Mouse (Mus musculus): ENCODE results near the gene Cox8b. TPM values are rescaled to one million over a fixed set of nuclear protein-coding genes. Genes with fewer than 3 reads are reported as not detected.

Gene Cox8b
- polyA plus RNA-seq, 1 experiment from 2014 or later = not detected

- 21% methylated on average over 2 of the region's 2 CpGs for WGBS
- H3K36me3 ChIP-seq (ENCODE audit: poor library complexity, severe bottlenecking) = no peaks in the 10 kb centered on the region
- no peak overlapping the region for H3K4me3 ChIP-seq
- no peak for ATAC-seq
- H3K4me2 ChIP-seq = no peak overlapping the region
- H3K27me3 ChIP-seq = peaks cover 10% of the 10 kb centered on the region; the same call in 1 of the 2 replicates
- no peak overlapping the region for H3K9ac ChIP-seq
- peaks cover 25% of the 10 kb centered on the region for H3K4me1 ChIP-seq
- no peaks in the 10 kb centered on the region for H3K9me3 ChIP-seq (replicated peaks)
- H3K27ac ChIP-seq = no peak overlapping the region
Observed at GRCm38 (mm10) chr7:140938896-140939295, 38.6 kb upstream of the Cox8b start.

GRCm38 (mm10) chr7:140938436-140938835 is 38.2 kb upstream of the Cox8b start:
- ATAC-seq = no peak
- Histone ChIP-seq H3K9ac (no peak overlapping the region), H3K4me3 (no peak overlapping the region), H3K36me3 (ENCODE audit: poor library complexity, severe bottlenecking) (no peaks in the 10 kb centered on the region), H3K4me1 (peaks cover 25% of the 10 kb centered on the region), H3K4me2 (no peak overlapping the region), H3K9me3 (replicated peaks) (no peaks in the 10 kb centered on the region), H3K27me3 (peaks cover 10% of the 10 kb centered on the region; the same call in 1 of the 2 replicates), H3K27ac (no peak overlapping the region)
- WGBS = 46% methylated on average over 3 of the region's 3 CpGs

GRCm38 (mm10) chr7:140927181-140927580 is 26.9 kb upstream of the Cox8b start:
- WGBS = 91% methylated on average over 6 of the region's 6 CpGs
- no peaks in the 10 kb centered on the region for H3K9me3 ChIP-seq (replicated peaks)
- H3K9ac ChIP-seq = no peak overlapping the region

GRCm38 (mm10) chr7:140923070-140923775 is 23.0 kb upstream of the Cox8b start:
- peaks cover 18% of the 10 kb centered on the region for H3K4me1 ChIP-seq
- H3K9ac ChIP-seq = peak overlapping the region; percentile 57
- peak overlapping the region; percentile 90 for H3K4me2 ChIP-seq
- peak overlapping the region; percentile 45 for H3K4me3 ChIP-seq
- H3K9me3 ChIP-seq (replicated peaks) = no peaks in the 10 kb centered on the region
- no peak for ATAC-seq
- WGBS = 23% methylated on average over 30 of the region's 30 CpGs
- no peak overlapping the region for H3K27ac ChIP-seq
- no peaks in the 10 kb centered on the region for H3K36me3 ChIP-seq (ENCODE audit: poor library complexity, severe bottlenecking)
- peaks cover 70% of the 10 kb centered on the region for H3K27me3 ChIP-seq

More at GRCm38 (mm10) chr7:140927181-140927580, 26.9 kb upstream of the Cox8b start:
- ATAC-seq = no peak
- Histone ChIP-seq H3K4me3 (no peak overlapping the region), H3K4me2 (no peak overlapping the region), H3K27ac (no peak overlapping the region), H3K27me3 (peaks cover 33% of the 10 kb centered on the region), H3K36me3 (ENCODE audit: poor library complexity, severe bottlenecking) (no peaks in the 10 kb centered on the region), H3K4me1 (peaks cover 15% of the 10 kb centered on the region)

GRCm38 (mm10) chr7:140922398-140923069 is 22.3 kb upstream of the Cox8b start:
- H3K27me3 ChIP-seq = peaks cover 74% of the 10 kb centered on the region

GRCm38 (mm10) chr7:140921225-140921975 is 21.2 kb upstream of the Cox8b start:
- Histone ChIP-seq H3K4me2 (no peak overlapping the region), H3K9ac (no peak overlapping the region), H3K9me3 (replicated peaks) (no peaks in the 10 kb centered on the region), H3K4me3 (0 out of 2 replicates have a peak overlapping the region, but pooled peaks have one; percentile 45), H3K36me3 (ENCODE audit: poor library complexity, severe bottlenecking) (no peaks in the 10 kb centered on the region), H3K4me1 (peaks cover 18% of the 10 kb centered on the region), H3K27me3 (peaks cover 74% of the 10 kb centered on the region), H3K27ac (no peak overlapping the region)
- ATAC-seq = no peak
- WGBS = 32% methylated on average over 22 of the region's 22 CpGs

More at GRCm38 (mm10) chr7:140922398-140923069, 22.3 kb upstream of the Cox8b start:
- peak overlapping the region; percentile 90 for H3K4me2 ChIP-seq
- H3K9ac ChIP-seq = peak overlapping the region; percentile 57
- peaks cover 18% of the 10 kb centered on the region for H3K4me1 ChIP-seq
- WGBS = under 1% methylated on average over 49 of the region's 49 CpGs
- peak; percentile 69; the same call in 1 of the 2 replicates for ATAC-seq
- no peak overlapping the region for H3K27ac ChIP-seq
- peak overlapping the region; percentile 45 for H3K4me3 ChIP-seq
- H3K36me3 ChIP-seq (ENCODE audit: poor library complexity, severe bottlenecking) = no peaks in the 10 kb centered on the region
- H3K9me3 ChIP-seq (replicated peaks) = no peaks in the 10 kb centered on the region

- H3K9ac ChIP-seq = no peak within 1 kb of the TSS
- H3K4me3 ChIP-seq = no peak within 1 kb of the TSS
- peaks cover 18% of the 10 kb centered on the region for H3K4me1 ChIP-seq
- no peaks in the 10 kb centered on the region for H3K9me3 ChIP-seq (replicated peaks)
- H3K36me3 ChIP-seq (ENCODE audit: poor library complexity, severe bottlenecking) = no peaks in the 10 kb centered on the region
- no peak within 1 kb of the TSS for H3K4me2 ChIP-seq
- ATAC-seq = no peak
- H3K27ac ChIP-seq = no peak within 1 kb of the TSS
- peaks cover 74% of the 10 kb centered on the region for H3K27me3 ChIP-seq
- 73% methylated on average over 8 of the region's 8 CpGs for WGBS
Observed at GRCm38 (mm10) chr7:140920418-140921029, 20.3 kb upstream of the Cox8b start, which contains the start of gene Nlrp6. Gene Nlrp6 (plus strand): TSS chr7:140920902.

GRCm38 (mm10) chr7:140919911-140920310 is 19.7 kb upstream of the Cox8b start:
- H3K36me3 ChIP-seq (ENCODE audit: poor library complexity, severe bottlenecking) = no peaks in the 10 kb centered on the region
- no peak overlapping the region for H3K4me2 ChIP-seq
- no peak for ATAC-seq
- no peak overlapping the region for H3K27ac ChIP-seq
- no peak overlapping the region for H3K9ac ChIP-seq
- H3K27me3 ChIP-seq = peaks cover 68% of the 10 kb centered on the region
- no peak overlapping the region for H3K4me3 ChIP-seq
- no peaks in the 10 kb centered on the region for H3K9me3 ChIP-seq (replicated peaks)
- H3K4me1 ChIP-seq = peaks cover 18% of the 10 kb centered on the region
- 83% methylated on average over 4 of the region's 4 CpGs for WGBS

GRCm38 (mm10) chr7:140914031-140914690 is 13.9 kb upstream of the Cox8b start:
- Histone ChIP-seq H3K27ac (no peak overlapping the region), H3K36me3 (ENCODE audit: poor library complexity, severe bottlenecking) (no peaks in the 10 kb centered on the region), H3K9me3 (replicated peaks) (no peaks in the 10 kb centered on the region), H3K27me3 (peaks cover 10% of the 10 kb centered on the region), H3K9ac (no peak overlapping the region), H3K4me1 (no peaks in the 10 kb centered on the region), H3K4me3 (no peak overlapping the region), H3K4me2 (no peak overlapping the region)
- WGBS = 85% methylated on average over 8 of the region's 8 CpGs
- no peak for ATAC-seq

GRCm38 (mm10) chr7:140912846-140913482 is 12.7 kb upstream of the Cox8b start:
- Histone ChIP-seq H3K9ac (no peak overlapping the region), H3K36me3 (ENCODE audit: poor library complexity, severe bottlenecking) (no peaks in the 10 kb centered on the region), H3K27ac (no peak overlapping the region), H3K4me1 (peaks cover 4% of the 10 kb centered on the region; the same call in 1 of the 2 replicates), H3K27me3 (peaks cover under 1% of the 10 kb centered on the region), H3K4me2 (no peak overlapping the region), H3K4me3 (no peak overlapping the region), H3K9me3 (replicated peaks) (no peaks in the 10 kb centered on the region)
- WGBS = 77% methylated on average over 5 of the region's 5 CpGs
- ATAC-seq = no peak

GRCm38 (mm10) chr7:140912293-140912692 is 12.0 kb upstream of the Cox8b start:
- Histone ChIP-seq H3K4me1 (peaks cover 4% of the 10 kb centered on the region; the same call in 1 of the 2 replicates), H3K4me2 (no peak overlapping the region), H3K9ac (no peak overlapping the region), H3K27me3 (no peaks in the 10 kb centered on the region), H3K27ac (no peak overlapping the region), H3K36me3 (ENCODE audit: poor library complexity, severe bottlenecking) (no peaks in the 10 kb centered on the region), H3K4me3 (no peak overlapping the region), H3K9me3 (replicated peaks) (no peaks in the 10 kb centered on the region)
- 72% methylated on average over 3 of the region's 3 CpGs for WGBS
- no peak for ATAC-seq

Data from forebrain, embryonic 13.5 days (tissue).